Mouse (Mus musculus) stomach, embryonic 14.5 days (tissue): ENCODE data around the gene Olfm1. TPM values are rescaled to one million over a fixed set of nuclear protein-coding genes. Genes with fewer than 3 reads are reported as not detected.

ENCODE experiments used
- ATAC-seq: fragments of 200-750 bp; cut with Nextera tagmentation; 2 replicates; pipeline ENCODE4 v1.8.0; 2017; ENCODE audit warnings: low read depth, moderate TSS enrichment; ENCODE audit not compliant: insufficient number of reproducible peaks, insufficient read depth, low FRiP score
- H3K27ac ChIP-seq: fragments of 300-500 bp; sonication (generic); 2 replicates; pipeline ENCODE4 v1.5.1; 2014; ENCODE audit warnings: mild to moderate bottlenecking, low read length, moderate library complexity, mixed read lengths
- H3K27me3 ChIP-seq: fragments of 300-500 bp; sonication (generic); 2 replicates; pipeline ENCODE4 v1.6.1; 2014; ENCODE audit warnings: low read length, control low read depth, mixed read lengths; ENCODE audit not compliant: control insufficient read depth, insufficient read depth
- H3K36me3 ChIP-seq: fragments of 300-500 bp; sonication (generic); 2 replicates; pipeline ENCODE4 v1.6.1; 2014; ENCODE audit warnings: mild to moderate bottlenecking, control low read depth, low read length, moderate library complexity, mixed read lengths; ENCODE audit not compliant: control insufficient read depth, insufficient read depth
- H3K4me1 ChIP-seq: fragments of 300-500 bp; sonication (generic); 2 replicates; pipeline ENCODE4 v1.6.1; 2014; ENCODE audit warnings: low read length, control low read depth, mixed read lengths; ENCODE audit not compliant: control insufficient read depth, insufficient read depth
- H3K4me2 ChIP-seq: fragments of 300-500 bp; sonication (generic); replicated peaks from 2 replicates; pipeline ENCODE4 v1.6.1; 2014; ENCODE audit warnings: low read depth, low read length, control low read depth
- H3K4me3 ChIP-seq: fragments of 300-500 bp; sonication (generic); 2 replicates; pipeline ENCODE4 v1.5.1; 2014; ENCODE audit warnings: low read depth, low read length, control low read depth
- H3K9ac ChIP-seq: fragments of 300-500 bp; sonication (generic); replicated peaks from 2 replicates; pipeline ENCODE4 v1.6.1; 2014; ENCODE audit warnings: low read depth, mild to moderate bottlenecking, control low read depth, low read length, moderate library complexity, mixed read lengths
- H3K9me3 ChIP-seq: fragments of 300-500 bp; sonication (generic); 2 replicates; pipeline ENCODE4 v1.6.1; 2016; ENCODE audit warnings: low read depth, low read length, control low read depth; ENCODE audit not compliant: control insufficient read depth
- WGBS: fragments of 180-500 bp; shearing (Covaris S2); extraction: QIAGEN DNeasy Blood & Tissue Kit; methylation state at CpG from one replicate; pipeline ENCODE4 v1.1.7; 2014; 5-methylcytosine and 5-hydroxymethylcytosine counted together
- polyA plus RNA-seq: library from polyadenylated mRNA; unstranded; fragments of >200 nt; fragmentation: Nextera tagmentation; extraction: Ambion mirVana; gene quantifications from 2 replicates; pipeline ENCODE4 v1.2.1, GENCODE M21; 2014

Olfm1 gene
- polyA plus RNA-seq, 1 experiment from 2014 or later = 18.8 TPM

GRCm38 (mm10) chr2:28216211-28216775, 23.5 kb downstream of the Olfm1 start:
- Histone ChIP-seq H3K4me3 (no peak overlapping the region), H3K27me3 (no peaks in the 10 kb centered on the region), H3K27ac (no peak overlapping the region), H3K36me3 (peaks cover 5% of the 10 kb centered on the region; the same call in 1 of the 2 replicates), H3K9me3 (no peaks in the 10 kb centered on the region), H3K4me2 (no peak overlapping the region), H3K4me1 (no peaks in the 10 kb centered on the region), H3K9ac (no peak overlapping the region)
- 77% methylated on average over 5 of the region's 5 CpGs for WGBS
- ATAC-seq = no peak

DNA sequence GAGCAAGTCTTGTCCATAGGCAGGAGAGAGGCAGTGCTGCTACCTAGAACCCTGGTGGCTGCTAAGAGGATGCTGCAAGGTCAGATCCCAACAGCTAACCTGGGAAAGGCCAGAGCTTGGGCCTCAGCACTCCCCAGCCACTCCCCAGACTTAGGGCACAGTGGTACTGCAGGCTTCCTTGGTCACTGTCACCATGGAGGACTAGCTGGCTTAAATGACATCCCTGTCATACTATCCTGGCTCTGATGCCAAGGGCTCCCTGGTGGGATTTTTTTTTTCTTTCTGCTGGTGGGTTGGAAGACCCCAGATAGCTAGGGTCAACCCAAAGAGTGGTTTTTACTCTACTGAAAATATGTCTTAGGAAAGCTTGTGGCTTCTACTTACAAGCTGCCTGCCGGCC, 25.0 kb downstream of the Olfm1 start:
- no peaks in the 10 kb centered on the region for H3K4me1 ChIP-seq
- no peak overlapping the region for H3K4me2 ChIP-seq
- no peak overlapping the region for H3K27ac ChIP-seq
- H3K36me3 ChIP-seq = peaks cover 5% of the 10 kb centered on the region; the same call in 1 of the 2 replicates
- WGBS = 92% methylated on average over 1 of the region's 1 CpGs
- no peaks in the 10 kb centered on the region for H3K9me3 ChIP-seq
- H3K4me3 ChIP-seq = no peak overlapping the region
- ATAC-seq = no peak
- no peak overlapping the region for H3K9ac ChIP-seq
- no peaks in the 10 kb centered on the region for H3K27me3 ChIP-seq

DNA sequence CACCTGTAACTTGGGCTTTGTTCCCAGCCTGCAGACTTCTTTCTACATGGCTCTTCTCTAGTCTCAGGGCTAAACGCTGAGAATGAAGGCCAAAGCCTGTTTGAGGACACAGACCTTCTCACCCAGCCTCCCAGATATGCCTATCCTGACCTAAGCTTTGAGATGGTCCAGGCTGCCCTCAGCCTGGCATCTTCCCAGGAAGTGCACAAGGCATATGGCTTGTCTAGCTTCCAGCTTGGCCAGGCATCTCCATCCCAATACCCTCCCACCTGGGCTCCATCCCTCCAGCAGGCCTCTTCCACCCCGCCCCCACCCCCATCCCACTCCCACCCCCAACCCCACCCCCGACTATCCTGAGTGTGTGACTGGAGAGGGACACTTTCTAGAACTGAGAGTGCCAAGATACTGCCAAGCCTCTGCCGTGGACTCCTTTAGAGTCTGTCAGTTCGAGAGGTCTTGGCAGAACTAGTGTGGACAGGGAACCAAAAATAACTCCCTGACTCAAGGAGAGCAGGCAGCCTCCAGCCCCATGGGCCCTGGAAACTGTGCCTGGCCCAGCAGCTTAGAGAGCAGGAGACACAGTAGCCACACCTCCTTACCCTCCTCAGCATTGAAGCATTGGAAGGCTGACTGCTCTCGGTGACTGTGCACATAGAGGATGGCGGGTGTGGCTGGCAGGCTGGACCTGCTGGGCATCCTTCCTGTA, 26.0 kb downstream of the Olfm1 start:
- H3K27me3 ChIP-seq = no peaks in the 10 kb centered on the region
- H3K27ac ChIP-seq = no peak overlapping the region
- H3K9me3 ChIP-seq = no peaks in the 10 kb centered on the region
- H3K4me1 ChIP-seq = no peaks in the 10 kb centered on the region
- no peak for ATAC-seq
- H3K4me2 ChIP-seq = no peak overlapping the region
- H3K4me3 ChIP-seq = no peak overlapping the region
- H3K9ac ChIP-seq = no peak overlapping the region
- WGBS = 72% methylated on average over 7 of the region's 7 CpGs
- H3K36me3 ChIP-seq = peaks cover 5% of the 10 kb centered on the region; the same call in 1 of the 2 replicates

DNA sequence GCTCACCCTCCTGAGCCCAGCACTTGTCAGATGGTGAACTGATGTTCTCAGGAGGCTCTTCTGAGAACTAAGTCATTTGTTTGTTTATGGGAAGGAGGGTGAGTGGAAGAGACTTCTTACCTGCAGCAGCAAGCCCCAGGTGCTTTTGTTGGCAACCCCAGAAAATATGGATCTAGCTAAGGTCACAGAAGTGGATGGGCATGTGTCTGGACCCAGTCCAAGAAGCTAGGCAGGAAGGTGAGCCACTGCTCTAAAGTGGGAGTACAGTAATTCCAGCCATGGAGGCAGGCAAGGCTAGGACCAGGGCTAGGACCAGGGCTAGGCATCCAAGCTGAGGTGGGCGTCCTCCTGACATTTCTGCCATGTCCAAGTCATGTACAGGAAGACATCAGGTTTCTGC, 26.8 kb downstream of the Olfm1 start:
- no peaks in the 10 kb centered on the region for H3K27me3 ChIP-seq
- peaks cover 5% of the 10 kb centered on the region; the same call in 1 of the 2 replicates for H3K36me3 ChIP-seq
- H3K4me1 ChIP-seq = no peaks in the 10 kb centered on the region
- H3K27ac ChIP-seq = no peak overlapping the region
- H3K4me2 ChIP-seq = no peak overlapping the region
- no peaks in the 10 kb centered on the region for H3K9me3 ChIP-seq
- no peak for ATAC-seq
- no peak overlapping the region for H3K4me3 ChIP-seq
- WGBS = 85% methylated on average over 1 of the region's 1 CpGs
- H3K9ac ChIP-seq = no peak overlapping the region

DNA sequence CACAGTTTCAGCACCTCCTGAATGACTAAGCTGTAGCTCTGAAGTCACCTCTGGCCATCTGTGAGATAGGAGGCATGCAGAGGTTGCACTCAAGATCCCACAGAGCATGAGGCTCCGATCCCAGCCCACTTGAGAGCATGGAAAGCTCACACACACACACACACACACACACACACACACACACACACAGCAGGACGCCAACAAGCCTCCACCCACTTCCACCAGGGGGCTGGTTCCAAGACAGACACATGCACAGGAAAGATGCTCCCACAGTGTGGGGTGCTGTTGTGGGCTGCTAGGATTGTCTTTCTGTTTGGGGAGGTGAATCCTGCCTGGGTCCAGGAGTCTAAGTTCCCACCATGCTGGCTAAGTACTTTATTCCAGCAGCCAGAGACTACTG, 29.0 kb downstream of the Olfm1 start:
- Histone ChIP-seq H3K4me1 (peaks cover 3% of the 10 kb centered on the region; the same call in 1 of the 2 replicates), H3K4me2 (no peak overlapping the region), H3K27me3 (no peaks in the 10 kb centered on the region), H3K4me3 (no peak overlapping the region), H3K9me3 (no peaks in the 10 kb centered on the region), H3K36me3 (no peaks in the 10 kb centered on the region), H3K9ac (no peak overlapping the region), H3K27ac (no peak overlapping the region)
- ATAC-seq = no peak
- 33% methylated on average over 2 of the region's 2 CpGs for WGBS

- Histone ChIP-seq H3K4me2 (no peak overlapping the region), H3K27ac (no peak overlapping the region), H3K4me1 (peaks cover 3% of the 10 kb centered on the region; the same call in 1 of the 2 replicates), H3K9me3 (no peaks in the 10 kb centered on the region), H3K9ac (no peak overlapping the region), H3K27me3 (no peaks in the 10 kb centered on the region), H3K36me3 (peaks cover 3% of the 10 kb centered on the region; the same call in 1 of the 2 replicates), H3K4me3 (no peak overlapping the region)
- WGBS = 53% methylated on average over 5 of the region's 5 CpGs
- ATAC-seq = no peak
These were observed 32.0 kb downstream of the Olfm1 start for GRCm38 (mm10) chr2:28224819-28225218.

- 65% methylated on average over 3 of the region's 3 CpGs for WGBS
- Histone ChIP-seq H3K4me2 (no peak overlapping the region), H3K4me3 (no peak overlapping the region), H3K9me3 (no peaks in the 10 kb centered on the region), H3K27me3 (no peaks in the 10 kb centered on the region), H3K9ac (no peak overlapping the region), H3K27ac (no peak overlapping the region), H3K36me3 (peaks cover 3% of the 10 kb centered on the region; the same call in 1 of the 2 replicates), H3K4me1 (peaks cover 3% of the 10 kb centered on the region; the same call in 1 of the 2 replicates)
- ATAC-seq = no peak
These were observed 33.1 kb downstream of the Olfm1 start for GRCm38 (mm10) chr2:28225906-28226305.

GRCm38 (mm10) chr2:28226971-28227370, 34.2 kb downstream of the Olfm1 start:
- ATAC-seq = no peak
- WGBS = 72% methylated on average over 5 of the region's 5 CpGs
- H3K4me3 ChIP-seq = no peak overlapping the region

More at GRCm38 (mm10) chr2:28226971-28227370, 34.2 kb downstream of the Olfm1 start:
- Histone ChIP-seq H3K9ac (no peak overlapping the region), H3K4me2 (no peak overlapping the region), H3K27ac (no peak overlapping the region), H3K27me3 (no peaks in the 10 kb centered on the region), H3K36me3 (peaks cover 3% of the 10 kb centered on the region; the same call in 1 of the 2 replicates), H3K9me3 (no peaks in the 10 kb centered on the region), H3K4me1 (peaks cover 3% of the 10 kb centered on the region; the same call in 1 of the 2 replicates)
